Mouse (Mus musculus) cerebellum, adult 9-10 months (tissue): Measurements from ENCODE around the gene Hnrnpl.

Experiments used
- DNase-seq: peaks from one replicate; pipeline ENCODE4 v3.0.0; 2022

The Hnrnpl gene

DNA sequence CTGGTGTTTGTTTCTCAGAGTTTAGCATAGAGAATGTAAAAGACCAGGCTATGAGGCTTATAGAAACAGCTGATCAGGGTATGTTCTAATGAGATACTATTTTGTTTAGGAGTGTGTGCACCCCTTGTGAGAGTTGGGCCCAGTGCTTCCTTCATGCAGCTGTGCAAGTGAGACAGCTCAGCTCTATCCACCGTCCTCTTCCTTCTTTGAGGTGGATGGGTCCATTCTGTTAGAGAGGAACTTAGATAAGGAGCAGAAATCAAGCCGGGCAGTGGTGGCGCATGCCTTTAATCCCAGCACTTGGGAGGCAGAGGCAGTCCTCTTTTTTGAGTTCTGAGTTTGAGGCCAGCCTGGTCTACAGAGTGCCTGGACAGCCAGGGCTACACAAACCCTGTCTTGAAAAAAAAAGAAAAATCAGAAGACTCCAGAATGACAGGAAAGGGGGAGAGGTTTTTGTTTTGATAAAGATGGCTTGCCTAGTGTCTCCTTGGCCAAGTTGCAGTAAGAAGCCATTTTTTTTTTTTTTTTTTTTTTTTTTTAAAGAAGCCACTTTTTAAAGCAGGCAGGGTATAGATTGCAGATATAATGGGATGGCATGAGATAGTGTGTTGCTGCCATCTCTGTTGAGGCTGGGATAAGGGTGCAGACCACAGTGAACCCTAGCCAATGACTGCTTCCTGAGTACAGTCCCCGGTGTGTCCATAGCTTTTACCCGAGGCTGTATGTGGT is 6.1 kb downstream of the Hnrnpl start:
- DNase-seq: no peak

DNA sequence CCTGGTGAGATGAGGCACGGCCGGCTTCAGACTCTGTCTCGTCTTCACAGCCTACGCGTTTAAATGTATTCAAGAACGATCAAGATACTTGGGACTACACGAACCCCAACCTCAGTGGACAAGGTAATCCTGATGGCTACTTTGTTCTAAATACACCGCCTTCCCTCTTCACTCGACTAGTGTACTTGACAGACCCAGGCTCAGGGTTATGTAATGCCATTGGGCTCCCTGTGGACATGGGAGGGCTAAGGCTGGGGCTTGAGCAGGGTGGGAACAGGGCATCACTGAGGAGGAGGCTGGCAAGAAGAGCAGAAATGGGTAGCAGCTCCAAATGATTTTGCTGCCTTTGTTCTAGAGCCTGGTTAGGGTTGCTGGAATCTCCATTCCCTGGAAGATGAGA is 6.9 kb downstream of the Hnrnpl start:
- DNase-seq: no peak

DNA sequence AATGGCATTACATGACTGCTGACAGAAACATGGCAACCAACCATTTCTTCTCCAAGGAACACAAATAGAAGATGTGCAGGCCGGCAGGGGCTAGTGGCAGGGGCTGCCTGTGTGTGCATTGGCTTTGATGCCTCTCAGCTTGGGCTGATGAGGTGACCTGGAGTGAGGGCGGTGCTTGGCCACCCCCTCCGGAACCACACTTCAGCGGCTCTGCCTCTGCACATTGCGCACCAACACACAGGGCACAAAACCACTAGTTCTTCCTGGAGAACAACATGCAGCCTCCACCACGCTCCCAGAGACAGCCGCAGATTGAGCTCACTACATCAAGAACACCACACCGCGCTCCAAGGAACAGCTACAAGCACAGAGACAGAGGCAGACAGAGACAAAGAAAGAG is 7.9 kb downstream of the Hnrnpl start:
- DNase-seq: peak; percentile 43

DNA sequence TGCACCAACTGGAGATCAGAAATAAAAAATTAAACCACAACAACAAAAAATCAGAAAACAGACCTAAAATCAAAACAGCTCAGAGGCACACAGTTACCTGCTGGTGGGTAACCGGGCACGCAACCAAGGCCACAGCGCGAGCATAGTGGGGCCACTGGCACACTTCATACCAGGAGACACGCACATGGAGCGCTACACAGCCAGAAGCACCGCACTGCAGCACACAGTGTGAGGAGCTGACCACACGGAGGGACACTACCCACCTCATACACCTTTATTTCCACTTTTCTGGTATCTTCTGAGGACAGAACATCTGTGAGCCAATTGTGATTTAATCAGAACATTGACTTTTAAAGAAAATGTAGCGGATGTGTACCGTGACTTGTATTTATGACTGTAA is 8.6 kb downstream of the Hnrnpl start:
- no peak for DNase-seq

DNA sequence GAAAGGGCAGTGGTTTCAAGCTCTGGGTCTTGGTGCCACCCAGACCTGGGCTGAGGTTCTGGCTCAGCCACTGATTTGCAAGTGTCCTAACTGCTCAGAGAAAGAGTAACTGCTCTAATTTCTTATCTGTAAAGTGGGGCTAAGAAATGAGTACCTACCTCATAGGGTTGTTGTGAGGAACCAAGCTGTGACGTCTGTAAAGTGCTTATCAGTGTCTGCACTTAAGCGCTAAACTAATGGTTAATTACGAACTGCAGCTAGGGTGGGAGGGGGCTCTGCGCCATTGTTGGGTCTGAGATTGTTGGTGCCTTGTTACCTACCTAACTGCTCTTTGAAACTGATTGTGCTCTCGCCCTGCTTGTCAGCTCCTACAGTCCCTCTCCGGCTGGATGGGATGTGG is 9.2 kb downstream of the Hnrnpl start:
- DNase-seq: peak; percentile 26

DNA sequence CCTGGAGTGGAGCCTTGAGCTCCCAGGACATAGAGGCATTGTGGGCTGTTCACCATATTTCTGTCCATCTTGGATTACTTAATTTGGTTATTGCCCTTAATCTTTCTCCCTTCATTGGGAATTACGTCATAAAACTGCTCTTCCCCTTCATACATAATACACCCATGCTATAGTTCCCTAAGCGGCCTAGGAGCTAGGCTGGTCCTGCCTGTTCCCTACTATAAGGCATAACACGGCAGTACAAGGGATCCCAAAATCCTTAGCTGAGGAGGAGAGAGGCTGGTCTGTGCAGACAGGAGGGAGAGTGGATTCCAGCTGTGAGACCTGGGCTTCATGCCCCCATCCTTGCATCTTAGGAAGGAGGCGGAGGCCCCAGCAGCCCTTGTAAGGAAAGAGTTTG is 9.6 kb downstream of the Hnrnpl start:
- peak; percentile 19 for DNase-seq

DNA sequence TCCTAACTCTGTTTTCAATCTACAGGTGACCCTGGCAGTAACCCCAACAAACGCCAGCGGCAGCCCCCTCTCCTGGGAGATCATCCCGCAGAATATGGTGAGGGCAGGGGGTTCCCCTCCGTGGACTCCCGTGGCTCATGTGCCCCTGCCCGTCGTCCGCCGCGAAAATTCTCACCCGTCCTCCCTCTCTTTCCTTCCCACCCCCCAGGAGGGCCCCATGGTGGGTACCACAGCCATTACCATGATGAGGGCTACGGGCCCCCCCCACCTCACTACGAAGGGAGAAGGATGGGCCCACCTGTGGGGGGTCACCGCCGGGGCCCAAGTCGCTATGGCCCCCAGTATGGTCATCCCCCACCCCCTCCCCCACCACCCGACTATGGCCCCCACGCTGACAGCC is 10.1 kb downstream of the Hnrnpl start:
- peak; percentile 41 for DNase-seq

DNA sequence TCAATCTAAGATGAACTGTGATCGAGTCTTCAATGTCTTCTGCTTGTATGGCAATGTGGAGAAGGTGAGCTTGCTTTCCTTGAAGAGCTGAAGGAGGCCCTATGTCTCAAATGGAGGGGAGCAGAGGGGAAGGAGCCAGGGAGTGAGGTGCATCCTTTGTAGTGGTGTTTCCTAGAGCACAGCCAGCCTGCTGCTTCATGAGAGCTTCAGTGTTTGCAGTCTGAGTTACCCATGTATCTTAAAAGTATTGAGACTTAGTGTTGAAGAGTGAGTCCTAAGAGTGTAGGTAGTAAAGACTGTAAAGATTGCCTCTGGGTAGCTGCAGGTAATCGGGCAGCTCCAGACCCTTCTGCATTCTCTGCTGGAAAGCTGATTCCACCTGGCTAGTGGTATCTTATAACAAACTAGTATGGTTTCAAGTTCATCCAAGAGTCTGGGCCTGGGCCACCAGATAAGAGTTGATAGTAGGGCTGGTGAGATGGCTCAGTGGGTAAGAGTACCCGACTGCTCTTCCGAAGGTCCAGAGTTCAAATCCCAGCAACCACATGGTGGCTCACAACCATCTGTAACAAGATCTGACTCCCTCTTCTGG is 10.6 kb downstream of the Hnrnpl start:
- DNase-seq: no peak

DNA sequence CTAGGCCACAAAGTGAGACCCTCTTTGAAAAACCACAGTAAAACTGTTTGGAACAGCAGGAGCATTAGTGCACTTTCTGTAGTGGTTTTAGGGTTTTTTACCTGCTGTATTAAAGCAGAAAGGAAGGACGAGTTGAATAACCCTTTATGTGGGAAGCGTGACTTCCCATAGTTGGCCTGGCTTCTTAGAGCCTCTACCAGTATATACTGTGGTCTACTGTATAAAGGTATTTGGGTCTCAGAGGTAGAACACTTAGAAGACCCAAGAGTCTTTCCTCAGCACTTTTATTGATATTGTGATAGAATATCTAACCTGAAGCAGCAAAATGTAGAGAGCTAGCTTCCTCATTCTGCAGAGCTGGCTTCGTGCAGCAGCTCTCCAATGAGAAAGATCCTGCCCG is 11.2 kb downstream of the Hnrnpl start:
- no peak for DNase-seq

DNA sequence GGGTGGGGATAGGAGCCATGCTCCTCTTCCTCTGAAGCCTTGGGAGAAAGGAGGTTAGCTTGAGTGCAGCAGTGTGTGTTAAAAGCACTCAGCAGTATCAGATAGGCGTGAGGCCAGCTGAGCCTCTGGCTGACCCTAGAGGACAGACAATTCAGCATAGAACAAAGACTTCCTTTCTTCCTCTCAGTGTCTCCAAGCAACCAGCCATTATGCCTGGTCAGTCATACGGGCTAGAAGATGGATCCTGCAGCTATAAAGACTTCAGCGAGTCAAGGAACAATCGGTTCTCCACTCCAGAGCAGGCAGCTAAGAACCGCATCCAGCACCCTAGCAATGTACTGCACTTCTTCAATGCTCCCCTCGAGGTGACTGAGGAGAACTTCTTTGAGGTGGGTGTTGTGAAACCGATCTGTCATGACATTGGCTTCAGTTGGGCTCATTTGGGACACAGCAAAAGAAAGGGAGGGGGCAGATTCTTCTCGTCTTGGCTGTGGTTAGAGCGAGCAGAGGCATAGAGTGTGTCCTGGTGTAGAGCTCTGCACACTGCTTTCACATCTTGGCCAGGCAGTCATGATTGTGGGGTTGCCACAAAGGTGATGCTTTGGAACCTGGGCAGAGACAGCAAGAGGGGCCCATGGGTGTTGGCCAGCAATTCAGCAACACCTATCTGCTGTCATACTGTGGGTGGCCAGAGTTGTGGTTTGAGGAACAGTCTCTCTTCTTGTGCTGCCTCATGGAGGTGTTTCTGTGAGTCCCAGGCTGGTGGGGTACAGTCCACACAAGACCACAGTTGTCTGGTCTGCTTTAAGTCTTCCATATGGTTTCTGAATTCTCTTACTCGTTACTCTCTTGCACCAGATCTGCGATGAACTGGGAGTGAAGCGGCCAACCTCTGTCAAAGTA is 12.3 kb downstream of the Hnrnpl start:
- no peak for DNase-seq

DNA sequence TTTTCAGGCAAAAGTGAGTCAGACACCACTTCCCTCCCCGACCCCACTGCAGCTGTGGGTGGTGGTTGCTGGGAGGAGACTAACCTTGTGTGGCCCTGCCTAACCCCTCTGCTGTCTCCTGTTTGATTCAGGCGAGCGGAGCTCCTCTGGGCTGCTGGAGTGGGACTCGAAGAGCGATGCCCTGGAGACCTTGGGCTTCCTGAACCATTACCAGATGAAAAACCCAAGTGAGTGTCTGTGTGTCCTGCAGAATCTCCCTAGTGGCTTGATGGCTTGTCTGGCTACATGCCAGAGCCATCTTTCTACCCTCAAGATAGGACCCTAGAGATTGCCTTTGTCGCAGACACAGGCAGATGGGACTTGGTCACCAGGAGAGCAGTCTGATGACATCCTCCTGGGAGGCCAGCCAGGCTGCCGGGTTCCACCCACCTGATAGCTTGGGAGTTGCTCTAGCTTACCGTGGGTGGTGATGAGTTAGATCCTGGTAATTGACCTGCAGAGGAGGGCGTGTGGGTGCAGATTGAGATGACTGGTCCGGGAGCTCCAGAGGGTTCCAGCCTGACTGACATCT is 13.0 kb downstream of the Hnrnpl start:
- peak; percentile 77 for DNase-seq

DNA sequence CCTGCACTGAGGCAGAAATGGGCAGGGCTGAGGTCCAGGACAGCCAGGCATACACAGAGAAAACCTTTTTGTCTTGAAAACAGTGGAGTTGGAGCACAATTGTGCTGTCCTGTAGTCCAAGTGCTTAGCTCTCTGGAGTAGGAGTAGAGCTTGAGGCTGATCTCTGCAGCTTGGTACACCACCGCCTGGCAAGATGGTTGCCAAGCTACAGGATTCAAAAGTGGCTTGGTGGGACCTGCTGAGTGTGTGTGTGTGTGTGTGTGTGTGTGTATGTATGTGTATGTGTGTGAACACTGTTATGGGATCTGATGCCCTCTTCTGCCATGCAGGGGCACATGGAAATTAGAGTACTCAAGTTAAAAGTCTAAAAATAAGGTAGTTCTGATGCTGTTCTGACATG is 14.2 kb downstream of the Hnrnpl start:
- no peak for DNase-seq

DNA sequence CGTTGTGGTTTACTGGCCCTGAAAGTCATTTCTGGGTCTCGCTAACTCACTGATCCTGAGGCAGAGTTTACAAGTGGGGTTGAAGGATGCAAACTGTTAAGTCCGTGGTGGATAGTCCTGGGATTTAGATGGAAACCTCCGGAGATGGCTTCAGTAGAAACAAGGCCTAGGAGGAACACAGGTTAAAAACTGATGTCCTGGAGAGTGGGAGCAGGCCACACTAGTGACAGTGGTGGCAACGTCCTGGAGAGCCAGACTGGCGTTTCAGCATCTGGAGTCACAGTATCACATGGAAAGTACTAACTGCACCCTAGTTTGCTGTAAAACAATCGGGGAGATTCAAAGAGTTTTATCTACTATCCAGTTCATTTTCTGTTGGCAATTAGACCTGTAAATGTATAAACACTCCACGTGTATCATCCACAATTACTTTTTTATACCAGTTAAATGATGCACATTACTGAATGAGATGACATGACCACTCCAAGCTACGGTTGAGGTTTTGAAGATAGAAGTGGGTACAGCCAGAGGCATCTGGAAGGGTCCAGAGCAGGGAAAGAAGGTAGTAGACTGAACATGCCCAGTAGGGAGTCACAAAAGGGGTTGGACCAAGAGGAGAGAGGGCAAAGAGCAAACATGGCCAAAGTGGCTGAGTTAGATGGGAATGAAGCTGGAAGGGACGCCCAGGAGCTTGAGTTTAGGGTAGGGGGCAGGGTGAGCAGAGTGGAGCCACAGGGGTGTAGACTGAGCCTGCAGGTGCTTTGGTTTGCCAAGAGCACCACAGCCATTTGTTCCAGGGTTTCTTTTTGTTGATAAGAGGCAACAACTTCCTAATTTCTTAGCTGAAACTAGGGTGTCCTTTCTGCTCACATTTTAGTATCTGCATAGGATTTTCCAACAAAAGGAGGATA is 14.9 kb downstream of the Hnrnpl start:
- DNase-seq: no peak

DNA sequence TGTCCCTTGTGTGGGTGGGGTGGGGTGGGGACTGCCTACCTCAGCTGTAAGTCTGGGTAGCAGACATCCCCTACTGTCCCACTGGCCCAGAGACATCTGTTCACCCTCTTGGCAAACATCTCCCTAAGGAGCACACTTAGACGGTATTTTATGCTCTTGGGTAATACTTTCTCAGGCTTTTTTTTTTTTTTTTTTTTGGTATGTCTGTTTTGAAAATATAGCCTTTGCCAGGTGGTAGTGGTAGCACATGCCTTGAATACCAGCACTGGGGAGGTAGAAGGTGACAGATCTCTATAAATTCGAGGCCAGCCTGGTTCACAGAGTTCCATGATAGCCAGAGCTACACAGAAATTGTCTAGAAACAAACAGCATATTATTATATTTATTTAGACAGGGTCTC is 15.6 kb downstream of the Hnrnpl start:
- DNase-seq: no peak

DNA sequence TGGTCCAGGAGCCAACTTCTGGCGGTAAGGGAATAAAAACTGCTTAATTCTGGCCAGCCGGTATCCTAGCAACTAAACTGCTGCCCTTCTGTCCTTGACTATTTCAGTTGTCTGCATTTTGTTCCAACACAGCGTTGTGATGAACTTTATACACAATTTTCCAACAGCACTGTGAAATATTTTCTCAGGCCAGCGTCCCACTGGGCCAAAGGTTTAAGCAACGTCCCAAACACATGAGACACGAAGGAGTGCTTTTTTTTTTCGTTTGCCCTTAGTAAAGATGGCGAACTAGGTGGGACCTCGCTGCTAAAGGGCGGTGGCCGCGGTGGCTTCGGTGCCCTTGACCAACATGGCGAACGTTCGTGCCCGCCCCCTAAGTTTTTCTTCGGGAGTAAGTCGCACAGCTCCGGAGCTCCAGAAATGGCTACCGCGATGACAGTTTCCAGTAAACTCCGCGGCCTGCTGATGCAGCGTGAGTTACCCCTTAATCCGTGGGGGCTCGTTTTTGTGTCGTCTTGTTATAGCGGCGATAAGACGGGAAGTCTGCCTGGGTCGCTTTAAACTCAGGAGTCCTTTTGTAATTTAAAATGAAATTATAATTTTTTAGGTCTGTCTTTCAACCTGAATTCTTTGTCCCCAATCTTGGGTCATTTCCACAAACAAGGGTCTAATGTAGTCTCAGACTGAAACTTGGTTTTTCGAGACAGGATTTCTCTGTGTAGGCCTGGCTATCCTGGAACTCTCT is 16.8 kb downstream of the Hnrnpl start, which contains the start of gene Ech1:
Gene Ech1 (plus strand): TSS at position 277 of the 745 bp plus-strand sequence.
- DNase-seq: peak; percentile 88

DNA sequence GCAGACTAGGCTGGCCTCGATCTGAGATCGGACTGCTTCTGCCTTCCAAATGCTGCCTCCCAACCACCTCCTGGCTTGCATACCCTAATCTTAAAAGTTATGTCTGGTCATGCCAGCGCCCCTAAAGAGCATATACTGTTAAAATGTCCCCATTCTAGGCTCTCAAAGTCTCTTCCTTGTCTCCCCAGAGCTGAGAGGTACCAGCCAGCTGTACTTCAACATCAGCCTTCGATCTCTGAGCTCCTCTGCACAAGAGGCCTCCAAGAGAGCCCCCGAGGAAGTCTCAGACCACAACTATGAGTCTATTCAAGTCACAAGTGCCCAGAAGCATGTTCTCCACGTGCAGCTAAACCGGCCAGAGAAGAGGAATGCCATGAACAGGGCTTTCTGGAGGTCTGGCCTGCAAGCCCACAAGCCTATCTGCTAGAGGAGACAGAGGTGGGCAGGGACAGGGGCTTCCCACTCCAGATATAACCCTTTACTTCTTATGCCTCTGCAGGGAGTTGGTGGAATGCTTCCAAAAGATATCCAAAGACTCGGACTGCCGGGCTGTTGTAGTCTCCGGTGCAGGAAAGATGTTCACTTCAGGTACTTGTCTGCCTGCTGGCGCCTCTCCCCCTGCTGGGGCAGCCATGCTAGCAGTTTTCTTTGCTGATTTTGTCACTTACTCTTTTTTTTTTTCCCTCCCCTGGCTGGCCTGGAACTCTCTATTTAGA is 17.5 kb downstream of the Hnrnpl start:
- peak; percentile 54 for DNase-seq

DNA sequence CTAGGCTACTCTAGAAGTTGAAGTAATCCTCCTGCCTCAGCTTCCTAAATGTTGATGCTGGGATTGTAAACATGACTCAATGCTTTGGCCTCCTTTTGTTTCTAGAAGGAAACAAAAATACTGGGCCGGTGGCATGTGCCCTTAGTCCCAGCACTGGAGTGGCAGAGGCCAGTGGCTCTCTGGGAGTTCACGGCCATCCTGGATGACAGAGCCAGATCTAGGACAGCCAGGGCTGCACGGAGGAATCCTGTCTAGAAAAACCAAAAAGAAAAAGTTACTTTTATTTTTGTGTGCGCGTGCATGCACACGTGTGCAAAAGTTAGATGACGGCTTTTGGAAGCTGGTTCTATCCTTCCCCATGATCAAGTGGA is 18.0 kb downstream of the Hnrnpl start:
- no peak for DNase-seq

DNA sequence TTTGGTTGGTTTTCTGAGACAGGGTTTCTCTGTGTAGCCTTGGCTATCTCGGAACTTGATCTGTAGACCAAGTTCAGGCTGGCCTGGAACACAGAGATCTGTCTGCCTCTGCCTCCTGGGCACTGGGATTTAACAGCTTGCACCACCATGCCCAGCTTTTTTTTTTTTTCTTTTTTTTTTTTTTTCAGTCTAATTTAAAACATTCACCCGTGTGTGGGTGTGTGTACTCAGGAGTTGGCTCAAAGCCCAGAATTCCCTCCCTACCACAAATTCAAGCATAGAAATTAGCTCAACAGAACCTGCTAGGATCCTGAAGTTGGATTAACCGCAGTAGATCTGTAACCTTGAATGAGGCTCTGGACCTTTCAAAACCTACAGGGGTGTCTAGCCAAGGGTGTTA is 19.0 kb downstream of the Hnrnpl start:
- DNase-seq: peak; percentile 60

DNA sequence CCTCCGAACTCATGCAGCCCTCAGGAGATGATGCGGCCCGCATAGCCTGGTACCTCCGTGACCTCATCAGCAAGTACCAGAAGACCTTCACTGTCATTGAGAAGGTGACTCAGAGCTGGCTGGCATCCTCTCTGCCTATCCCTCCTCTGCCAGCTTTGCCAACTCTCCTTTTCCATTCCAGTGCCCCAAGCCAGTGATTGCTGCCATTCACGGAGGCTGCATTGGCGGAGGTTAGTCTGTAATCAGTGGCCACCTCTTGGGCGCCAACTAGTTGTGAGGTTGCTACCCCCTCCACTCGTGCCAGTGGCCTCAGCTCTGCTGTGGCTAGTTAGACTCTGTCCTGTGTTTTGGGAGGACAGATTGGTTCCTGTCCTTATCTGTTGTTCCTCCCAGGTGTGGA is 21.5 kb downstream of the Hnrnpl start:
- DNase-seq: no peak

DNA sequence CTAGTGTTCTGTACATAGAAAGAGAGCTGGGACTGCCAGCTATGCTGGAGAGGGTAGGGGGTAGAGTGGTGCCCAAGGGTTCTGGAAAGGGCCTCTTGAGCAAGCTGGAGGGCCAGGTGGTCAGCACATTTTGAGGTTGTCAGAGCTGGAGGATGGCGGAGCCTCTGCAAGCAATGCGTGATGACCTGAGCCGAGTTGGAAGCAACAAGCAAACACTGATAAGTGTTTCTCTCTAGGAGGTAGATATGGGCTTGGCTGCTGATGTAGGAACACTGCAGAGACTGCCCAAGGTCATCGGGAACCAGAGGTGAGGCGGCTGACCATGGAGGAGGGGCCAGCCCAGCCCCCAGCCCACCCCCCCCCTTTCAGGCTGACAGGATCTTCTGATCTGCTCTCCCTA is 22.6 kb downstream of the Hnrnpl start:
- no peak for DNase-seq
